Mouse (Mus musculus) kidney, adult 8-10 months (tissue): ENCODE results near the gene Exoc1.

Experiments
- DNase-seq, 2 experiments: peaks; one replicate each; pipeline ENCODE4 v3.0.0; 2022

Exoc1 gene

DNA sequence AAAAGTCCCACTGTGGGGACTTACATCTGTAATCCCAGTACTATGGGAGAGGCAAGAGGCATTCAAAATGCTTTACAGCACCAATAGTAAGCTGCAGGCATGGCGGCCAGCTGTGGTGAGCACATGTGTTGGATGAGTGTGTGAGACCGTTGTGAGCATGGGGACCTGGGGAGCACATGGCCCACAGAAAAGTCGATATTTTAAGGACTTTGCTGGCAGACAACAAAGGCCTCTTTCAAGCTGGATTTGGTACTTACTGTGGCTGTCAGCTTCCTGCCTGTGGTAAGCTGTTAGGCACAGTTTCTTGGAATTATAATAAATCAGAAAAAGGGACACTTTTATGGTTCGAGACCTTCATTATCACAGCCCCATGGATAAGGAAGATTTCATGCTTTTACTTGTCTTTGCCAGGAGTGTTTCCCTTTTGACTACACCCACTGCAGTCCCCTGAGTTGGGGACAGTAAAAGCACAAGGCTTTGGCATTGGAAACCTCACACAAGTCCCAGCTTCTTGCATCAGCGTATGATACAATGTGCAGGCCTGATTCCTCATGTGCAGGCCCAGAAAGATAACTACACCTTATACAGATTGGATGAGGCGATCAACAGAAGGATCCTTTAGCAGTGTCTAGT, 83.9 kb downstream of the Exoc1 start:
- DNase-seq = no peak

DNA sequence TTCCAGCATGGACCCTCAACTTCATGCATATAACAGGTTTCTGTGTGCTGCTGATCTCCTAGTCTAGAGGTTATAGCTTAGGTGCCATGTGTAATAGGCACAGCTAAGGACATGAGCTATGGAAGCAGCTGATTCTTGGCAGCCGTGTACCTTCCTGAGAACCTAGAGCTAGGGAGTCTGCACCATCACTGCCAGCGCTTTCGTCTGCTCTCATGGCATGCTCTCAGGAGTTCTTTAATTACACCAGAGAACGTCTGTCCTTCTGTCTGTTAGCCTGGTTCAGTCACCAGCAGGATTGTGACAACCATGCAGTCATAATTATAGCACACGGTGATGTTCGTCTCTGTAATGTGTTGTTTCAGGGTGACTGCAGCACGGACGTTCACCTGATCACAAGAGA, 86.2 kb downstream of the Exoc1 start:
- no peak for DNase-seq

DNA sequence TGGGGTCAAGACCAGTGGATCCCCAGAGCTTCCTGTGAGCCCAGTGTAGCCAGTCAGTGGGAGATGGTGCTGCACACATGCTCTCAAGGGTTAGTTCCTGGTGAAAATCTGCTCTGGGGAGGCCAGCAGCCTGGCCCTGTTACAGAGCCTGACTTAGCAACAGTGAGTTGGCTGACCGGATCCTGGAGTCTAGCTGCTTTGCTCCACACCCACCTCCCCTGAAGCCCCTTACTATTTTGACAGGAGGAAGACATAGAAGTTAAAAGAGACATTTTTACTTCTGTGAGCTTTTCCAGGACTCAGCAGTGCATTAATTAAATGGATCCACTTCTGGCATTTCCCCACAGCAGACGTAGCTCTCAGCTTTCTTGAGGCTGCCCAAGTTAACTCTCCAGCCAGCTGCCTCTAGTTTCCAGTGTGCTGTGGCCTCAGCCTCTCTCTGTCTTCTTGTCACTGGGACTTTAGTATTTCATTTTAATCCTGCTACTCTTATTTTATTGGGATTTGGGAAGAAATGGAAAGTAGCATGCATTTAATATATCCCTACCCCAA, 87.2 kb downstream of the Exoc1 start:
- no peak for DNase-seq

DNA sequence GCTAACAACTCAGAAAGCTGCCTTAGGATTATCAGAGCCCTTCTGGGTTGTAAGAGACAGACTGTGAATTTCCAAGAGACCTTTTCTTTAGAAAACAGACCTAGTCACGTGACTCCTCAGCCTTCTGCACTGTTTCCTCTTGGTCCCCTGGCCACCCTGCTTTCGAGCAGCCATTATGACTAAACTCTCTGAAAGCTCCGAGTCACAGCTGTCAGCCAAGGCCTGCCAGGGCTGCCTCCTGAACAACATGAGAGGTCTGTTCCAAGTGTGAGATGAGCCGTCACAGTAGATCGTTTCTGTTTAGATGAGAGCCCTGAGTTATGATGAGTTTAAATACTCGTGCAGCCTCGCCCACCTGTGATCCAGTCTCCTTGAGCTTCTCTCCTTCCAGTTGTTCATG, 89.6 kb downstream of the Exoc1 start:
- DNase-seq = no peak
